Mouse (Mus musculus): ENCODE results near the gene A4gnt. TPM values are rescaled to one million over a fixed set of nuclear protein-coding genes. Genes with fewer than 3 reads are reported as not detected.
A peak's percentile ranks its signal among the peaks of the same experiment; 100 is the strongest.

The A4gnt gene
- polyA plus RNA-seq, 1 experiment: not detected

- no peak for TF ChIP-seq CTCF (IDR thresholded peaks at IDR 0.05; ENCODE audit: extremely low read depth, insufficient read depth, insufficient read length, insufficient replicate concordance)
- TF ChIP-seq POLR2A (IDR thresholded peaks at IDR 0.05; ENCODE audit: low read depth, low read length): no peak
- H3K27me3 ChIP-seq (ENCODE audit: control insufficient read depth, insufficient read depth, low read length): no peaks in the 10 kb centered on the region
- no peak overlapping the region for H3K4me3 ChIP-seq (ENCODE audit: extremely low read depth, insufficient read depth, insufficient read length)
- no peaks in the 10 kb centered on the region for H3K36me3 ChIP-seq (ENCODE audit: control insufficient read depth, insufficient read depth, low read length)
- H3K4me1 ChIP-seq (ENCODE audit: control insufficient read depth, insufficient read depth, insufficient read length): no peaks in the 10 kb centered on the region
- WGBS: 88% methylated on average over 6 of the region's 6 CpGs
- H3K27ac ChIP-seq (ENCODE audit: insufficient read depth, low read length): no peak overlapping the region
- no peak for DNase-seq (ENCODE audit: low read depth in 1 of 2, low spot score in 2 of 2)
These were observed 33.8 kb downstream of the A4gnt start for GRCm38 (mm10) chr9:99646102-99646501.

DNA sequence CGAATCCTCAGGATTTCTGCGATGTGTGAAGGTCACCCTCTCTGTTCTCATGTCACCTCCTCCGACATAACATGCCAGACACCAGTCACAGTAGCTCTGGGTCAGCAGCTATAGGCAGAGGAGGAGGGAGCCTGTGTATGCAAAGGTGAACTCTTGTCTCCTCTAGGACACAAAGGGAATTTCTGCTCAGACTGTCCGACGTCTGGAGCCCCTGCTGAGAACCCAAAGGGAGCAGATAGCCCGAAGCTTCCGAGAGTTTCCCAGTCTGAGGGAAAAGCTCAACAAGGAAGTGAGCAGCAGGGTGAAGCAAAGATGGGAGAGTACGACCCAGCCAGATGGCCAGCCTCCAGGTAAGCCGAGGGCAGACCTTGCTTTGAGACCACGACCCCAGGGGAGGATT is 48.5 kb downstream of the A4gnt start:
- H3K4me3 ChIP-seq (ENCODE audit: extremely low read depth, insufficient read depth, insufficient read length): no peak overlapping the region
- H3K27ac ChIP-seq (ENCODE audit: insufficient read depth, low read length): no peak overlapping the region
- H3K4me1 ChIP-seq (ENCODE audit: control insufficient read depth, insufficient read depth, insufficient read length): no peaks in the 10 kb centered on the region
- WGBS: 86% methylated on average over 10 of the region's 10 CpGs
- DNase-seq (ENCODE audit: low read depth in 1 of 2, low spot score in 2 of 2): no peak
- no peaks in the 10 kb centered on the region for H3K36me3 ChIP-seq (ENCODE audit: control insufficient read depth, insufficient read depth, low read length)
- H3K27me3 ChIP-seq (ENCODE audit: control insufficient read depth, insufficient read depth, low read length): no peaks in the 10 kb centered on the region
- no peak for TF ChIP-seq CTCF (IDR thresholded peaks at IDR 0.05; ENCODE audit: extremely low read depth, insufficient read depth, insufficient read length, insufficient replicate concordance)
- TF ChIP-seq POLR2A (IDR thresholded peaks at IDR 0.05; ENCODE audit: low read depth, low read length): no peak

DNA sequence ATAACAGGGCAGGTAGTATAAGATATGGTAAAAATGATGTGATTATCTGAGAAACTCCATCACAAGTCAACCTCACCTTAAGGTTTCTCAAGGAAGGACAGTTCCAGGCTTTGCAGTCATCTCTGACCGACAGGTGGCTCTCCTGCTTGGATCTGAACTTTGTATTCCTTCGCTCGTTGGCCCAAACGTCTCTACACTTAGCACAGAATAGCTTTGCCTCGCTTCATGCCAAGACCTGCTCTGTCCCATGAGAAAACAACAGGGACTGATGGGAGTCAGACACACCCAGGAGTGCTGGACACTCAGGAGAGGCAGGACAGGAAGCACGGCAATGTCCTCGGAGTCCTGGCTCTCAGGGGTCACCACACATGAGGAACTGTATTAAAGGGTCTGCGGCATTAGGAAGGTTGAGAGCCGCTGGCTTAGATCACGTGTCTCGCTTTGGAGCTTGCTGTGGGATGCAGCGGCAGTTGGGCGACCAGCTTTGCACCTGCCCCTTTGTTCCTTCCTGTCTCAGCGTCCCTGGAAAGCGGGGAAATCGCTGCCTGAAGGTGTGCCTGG is 49.4 kb downstream of the A4gnt start:
- no peak overlapping the region for H3K27ac ChIP-seq (ENCODE audit: insufficient read depth, low read length)
- no peak for DNase-seq (ENCODE audit: low read depth in 1 of 2, low spot score in 2 of 2)
- TF ChIP-seq CTCF (IDR thresholded peaks at IDR 0.05; ENCODE audit: extremely low read depth, insufficient read depth, insufficient read length, insufficient replicate concordance) (no peak), POLR2A (IDR thresholded peaks at IDR 0.05; ENCODE audit: low read depth, low read length) (no peak)
- H3K27me3 ChIP-seq (ENCODE audit: control insufficient read depth, insufficient read depth, low read length): no peaks in the 10 kb centered on the region
- no peak overlapping the region for H3K4me3 ChIP-seq (ENCODE audit: extremely low read depth, insufficient read depth, insufficient read length)
- no peaks in the 10 kb centered on the region for H3K36me3 ChIP-seq (ENCODE audit: control insufficient read depth, insufficient read depth, low read length)
- 75% methylated on average over 16 of the region's 16 CpGs for WGBS
- H3K4me1 ChIP-seq (ENCODE audit: control insufficient read depth, insufficient read depth, insufficient read length): no peaks in the 10 kb centered on the region

DNA sequence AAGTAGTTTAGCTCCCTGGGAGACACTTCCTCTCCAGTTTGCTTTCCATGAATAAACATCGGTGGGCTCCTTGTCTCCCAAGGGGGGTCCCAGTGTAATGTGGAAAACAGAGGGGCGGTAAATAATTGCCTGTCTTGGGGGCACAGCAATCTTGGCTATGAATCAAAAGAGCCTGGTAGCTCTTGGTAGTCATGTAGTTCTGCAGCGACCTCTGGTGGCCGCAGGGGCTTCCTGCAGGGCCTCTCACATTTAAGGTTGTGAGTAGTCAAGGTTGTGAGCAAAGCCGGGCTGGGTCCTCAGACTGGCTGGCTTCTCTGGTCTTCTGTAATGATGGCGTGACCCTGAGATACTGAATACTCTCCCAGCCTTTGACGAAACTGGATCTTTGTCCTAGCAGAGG is 50.1 kb downstream of the A4gnt start:
- Histone ChIP-seq H3K27me3 (ENCODE audit: control insufficient read depth, insufficient read depth, low read length) (no peaks in the 10 kb centered on the region), H3K27ac (ENCODE audit: insufficient read depth, low read length) (no peak overlapping the region), H3K4me1 (ENCODE audit: control insufficient read depth, insufficient read depth, insufficient read length) (no peaks in the 10 kb centered on the region), H3K36me3 (ENCODE audit: control insufficient read depth, insufficient read depth, low read length) (no peaks in the 10 kb centered on the region), H3K4me3 (ENCODE audit: extremely low read depth, insufficient read depth, insufficient read length) (no peak overlapping the region)
- TF ChIP-seq CTCF (IDR thresholded peaks at IDR 0.05; ENCODE audit: extremely low read depth, insufficient read depth, insufficient read length, insufficient replicate concordance): peak; percentile 57; the same call in 1 of the 2 replicates
- no peak for TF ChIP-seq POLR2A (IDR thresholded peaks at IDR 0.05; ENCODE audit: low read depth, low read length)
- DNase-seq (ENCODE audit: low read depth in 1 of 2, low spot score in 2 of 2): no peak
- 23% methylated on average over 7 of the region's 7 CpGs for WGBS

GRCm38 (mm10) chr9:99662887-99663286 is 50.6 kb downstream of the A4gnt start:
- H3K36me3 ChIP-seq (ENCODE audit: control insufficient read depth, insufficient read depth, low read length): no peaks in the 10 kb centered on the region
- H3K4me3 ChIP-seq (ENCODE audit: extremely low read depth, insufficient read depth, insufficient read length): no peak overlapping the region
- no peaks in the 10 kb centered on the region for H3K27me3 ChIP-seq (ENCODE audit: control insufficient read depth, insufficient read depth, low read length)
- no peak for DNase-seq (ENCODE audit: low read depth in 1 of 2, low spot score in 2 of 2)
- TF ChIP-seq POLR2A (IDR thresholded peaks at IDR 0.05; ENCODE audit: low read depth, low read length): no peak
- WGBS: 95% methylated on average over 10 of the region's 10 CpGs
- H3K27ac ChIP-seq (ENCODE audit: insufficient read depth, low read length): no peak overlapping the region
- H3K4me1 ChIP-seq (ENCODE audit: control insufficient read depth, insufficient read depth, insufficient read length): no peaks in the 10 kb centered on the region

DNA sequence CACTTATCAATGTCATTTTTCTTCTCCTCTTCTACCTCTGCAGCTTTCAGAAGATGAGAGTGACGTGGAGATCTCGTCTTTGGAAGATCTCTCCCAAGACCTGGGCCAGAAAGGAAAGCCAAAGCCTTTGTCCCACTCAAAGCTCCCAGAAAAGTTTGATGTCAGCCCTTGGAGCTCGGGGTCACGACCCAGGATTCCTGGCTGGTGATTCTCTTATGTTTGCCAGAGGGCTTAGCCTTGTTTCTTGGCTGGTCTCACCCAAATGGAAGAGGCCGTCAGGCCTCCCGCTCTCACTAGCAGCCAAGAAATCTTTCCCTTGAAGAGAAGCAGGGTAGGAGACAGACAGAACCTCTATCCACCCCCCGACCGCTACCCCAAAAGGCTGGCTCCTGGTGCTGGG is 55.3 kb downstream of the A4gnt start:
- H3K4me1 ChIP-seq (ENCODE audit: control insufficient read depth, insufficient read depth, insufficient read length): no peaks in the 10 kb centered on the region
- H3K27ac ChIP-seq (ENCODE audit: insufficient read depth, low read length): no peak overlapping the region
- no peaks in the 10 kb centered on the region for H3K27me3 ChIP-seq (ENCODE audit: control insufficient read depth, insufficient read depth, low read length)
- no peak overlapping the region for H3K4me3 ChIP-seq (ENCODE audit: extremely low read depth, insufficient read depth, insufficient read length)
- no peaks in the 10 kb centered on the region for H3K36me3 ChIP-seq (ENCODE audit: control insufficient read depth, insufficient read depth, low read length)
- TF ChIP-seq CTCF (IDR thresholded peaks at IDR 0.05; ENCODE audit: extremely low read depth, insufficient read depth, insufficient read length, insufficient replicate concordance) (no peak), POLR2A (IDR thresholded peaks at IDR 0.05; ENCODE audit: low read depth, low read length) (no peak)
- WGBS: 84% methylated on average over 8 of the region's 8 CpGs
- no peak for DNase-seq (ENCODE audit: low read depth in 1 of 2, low spot score in 2 of 2)

GRCm38 (mm10) chr9:99671603-99672002 is 59.3 kb downstream of the A4gnt start:
- H3K4me1 ChIP-seq (ENCODE audit: control insufficient read depth, insufficient read depth, insufficient read length): no peaks in the 10 kb centered on the region
- no peak for DNase-seq (ENCODE audit: low read depth in 1 of 2, low spot score in 2 of 2)
- TF ChIP-seq POLR2A (IDR thresholded peaks at IDR 0.05; ENCODE audit: low read depth, low read length) (no peak), CTCF (IDR thresholded peaks at IDR 0.05; ENCODE audit: extremely low read depth, insufficient read depth, insufficient read length, insufficient replicate concordance) (no peak)
- no peak overlapping the region for H3K4me3 ChIP-seq (ENCODE audit: extremely low read depth, insufficient read depth, insufficient read length)
- no peak overlapping the region for H3K27ac ChIP-seq (ENCODE audit: insufficient read depth, low read length)
- no peaks in the 10 kb centered on the region for H3K36me3 ChIP-seq (ENCODE audit: control insufficient read depth, insufficient read depth, low read length)
- 44% methylated on average over 2 of the region's 2 CpGs for WGBS
- no peaks in the 10 kb centered on the region for H3K27me3 ChIP-seq (ENCODE audit: control insufficient read depth, insufficient read depth, low read length)

Other genes starting within 250 kb of the A4gnt start
- gene Mras, start 175.1 kb upstream of the A4gnt start, polyA plus RNA-seq (2012; rRNA removed): 8.3 and 9.1 TPM in 2 replicates
- gene Nme9, start 161.0 kb upstream of the A4gnt start, polyA plus RNA-seq (2012; rRNA removed): 0.57 and 0.94 TPM in 2 replicates
- gene Armc8, start 43.6 kb upstream of the A4gnt start, polyA plus RNA-seq (2012; rRNA removed): 6.9 and 7.2 TPM in 2 replicates
- gene Dbr1, start 36.7 kb upstream of the A4gnt start, polyA plus RNA-seq (2012; rRNA removed): 6.7 and 12.2 TPM in 2 replicates
- gene Dzip1l, start 17.0 kb downstream of the A4gnt start, polyA plus RNA-seq (2012; rRNA removed): 1.7 and 2.1 TPM in 2 replicates
- not detected in 2 replicates for gene Cldn18, start 104.8 kb downstream of the A4gnt start, polyA plus RNA-seq (2012; rRNA removed)

Data from spleen, adult 2 months (tissue).